Mouse (Mus musculus) lung, postnatal 25 days (tissue): ENCODE data around the gene Stt3b.
A peak's percentile ranks its signal among the peaks of the same experiment; 100 is the strongest.

Experiments used
- DNase-seq: peaks from one replicate; pipeline ENCODE4 v3.0.0; 2022; ENCODE audit warnings: low spot score

Gene Stt3b

DNA sequence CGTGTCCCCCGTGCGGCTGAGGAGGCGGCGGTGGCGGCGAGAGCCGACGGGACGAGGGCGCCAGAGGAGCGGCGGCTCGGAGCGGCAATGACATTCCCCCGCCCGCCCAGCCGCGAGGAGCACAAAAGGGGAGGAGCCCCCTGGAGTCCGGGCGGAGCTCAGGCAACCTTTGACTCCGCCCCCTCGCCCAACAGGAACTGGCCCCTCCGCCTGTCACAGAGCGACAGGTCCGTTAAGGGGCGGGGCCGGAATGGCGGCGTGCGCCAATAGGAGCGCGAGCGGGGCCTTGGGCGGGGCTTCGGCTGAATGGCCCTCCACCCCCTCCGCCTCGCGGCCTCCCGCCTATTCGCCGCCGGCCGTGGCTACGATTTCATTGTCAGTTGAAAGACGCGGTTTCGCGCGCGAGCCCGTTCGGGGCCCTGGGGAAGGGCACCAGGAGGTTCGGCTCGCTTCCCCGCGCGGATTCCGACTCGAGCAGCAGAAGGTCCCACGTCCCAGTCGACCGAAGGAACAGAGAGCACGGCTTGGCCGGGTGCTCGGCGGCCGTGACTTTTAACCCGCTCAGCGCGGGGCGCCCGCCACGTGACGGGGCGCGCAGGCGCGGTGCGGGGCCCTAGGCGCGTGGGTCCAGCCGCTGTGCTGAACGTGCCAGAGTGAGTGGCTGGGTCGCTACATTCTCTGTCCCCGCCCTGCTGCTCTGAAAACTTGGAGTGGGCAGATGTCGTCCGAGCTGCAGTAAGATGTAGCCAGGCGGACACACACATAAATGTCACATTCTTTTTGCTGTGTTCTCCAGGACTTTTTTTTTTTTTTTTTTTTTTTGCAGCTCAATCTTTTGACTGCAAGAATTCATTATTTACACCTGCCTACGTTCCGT, at the start of gene Stt3b:
Gene Stt3b (minus strand): TSS at position 76 of the 877 bp plus-strand sequence.
- peak; percentile 99 for DNase-seq

DNA sequence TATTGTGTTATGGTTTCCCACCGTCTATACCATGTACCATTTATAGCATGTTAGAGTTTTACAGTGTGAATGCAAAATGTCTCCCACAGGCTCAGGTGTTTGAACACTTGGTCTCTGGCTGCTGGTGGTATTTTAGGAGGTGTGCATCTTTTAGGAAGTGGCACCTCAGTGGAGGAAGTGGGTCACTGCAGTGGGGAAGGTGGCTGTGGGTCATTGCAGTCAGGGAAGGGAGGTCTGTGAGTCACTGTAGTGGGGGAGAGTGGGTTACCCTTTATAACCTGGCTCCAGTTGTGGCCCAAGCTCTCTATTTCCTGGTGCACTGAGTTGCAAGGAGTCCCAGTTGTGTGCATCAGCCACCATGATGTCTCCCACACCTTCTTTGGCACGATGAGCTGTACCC, 48.2 kb upstream of the Stt3b start:
- DNase-seq, result no peak

DNA sequence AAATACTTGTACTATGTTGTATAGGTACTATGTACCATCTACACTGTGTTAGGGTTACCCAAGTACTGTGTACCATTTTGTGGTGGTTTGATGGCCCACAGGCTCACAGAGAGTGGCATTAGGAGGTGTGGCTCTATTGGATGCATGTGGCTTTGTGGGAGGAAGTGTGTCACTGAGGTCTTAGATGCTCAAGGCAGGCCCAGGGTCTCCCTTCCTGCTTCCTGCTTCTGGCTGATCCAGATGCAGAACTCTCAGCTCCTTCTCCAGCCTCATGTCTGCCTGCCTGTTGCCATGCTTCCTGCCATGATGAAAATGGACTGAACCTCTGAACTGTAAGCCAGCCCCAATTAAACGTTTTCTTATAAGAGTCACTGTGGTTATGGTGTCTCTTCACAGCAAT, 47.8 kb upstream of the Stt3b start:
- DNase-seq, result no peak

DNA sequence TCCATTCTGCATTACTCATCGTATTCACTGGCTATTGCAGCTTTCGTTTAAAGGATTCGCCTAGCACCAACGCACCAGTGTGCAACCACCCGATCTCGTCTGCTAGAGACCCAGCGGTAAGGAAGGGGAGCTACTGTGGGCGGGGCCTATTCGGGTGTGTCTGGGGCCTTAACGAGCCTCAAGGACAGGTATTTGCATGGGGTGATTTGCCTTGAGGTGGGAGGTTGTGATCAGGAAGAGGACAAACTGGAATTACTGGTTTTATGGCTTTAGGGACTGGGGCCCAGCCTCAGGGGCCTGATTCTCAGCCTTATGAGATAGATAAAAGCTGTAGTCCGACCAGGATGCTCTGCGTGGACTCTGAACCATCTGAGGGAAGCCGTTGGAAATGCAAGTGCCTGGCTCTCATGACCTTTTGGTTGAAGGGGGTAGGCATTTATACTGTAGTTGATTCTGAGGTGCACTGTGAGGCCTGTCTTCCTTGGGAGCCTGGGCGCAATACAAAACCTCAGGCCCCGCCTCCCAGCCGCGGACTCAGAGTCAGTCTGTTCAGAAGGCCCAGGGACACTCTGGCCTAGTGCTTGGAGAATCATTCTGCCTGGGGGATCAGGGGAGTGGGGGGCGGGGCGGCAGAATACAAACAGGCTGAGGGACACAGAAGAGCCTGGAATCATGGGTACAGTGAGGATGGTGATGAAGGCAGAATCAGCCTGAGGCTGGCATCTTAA, 46.7 kb upstream of the Stt3b start:
- DNase-seq, result peak; percentile 43

DNA sequence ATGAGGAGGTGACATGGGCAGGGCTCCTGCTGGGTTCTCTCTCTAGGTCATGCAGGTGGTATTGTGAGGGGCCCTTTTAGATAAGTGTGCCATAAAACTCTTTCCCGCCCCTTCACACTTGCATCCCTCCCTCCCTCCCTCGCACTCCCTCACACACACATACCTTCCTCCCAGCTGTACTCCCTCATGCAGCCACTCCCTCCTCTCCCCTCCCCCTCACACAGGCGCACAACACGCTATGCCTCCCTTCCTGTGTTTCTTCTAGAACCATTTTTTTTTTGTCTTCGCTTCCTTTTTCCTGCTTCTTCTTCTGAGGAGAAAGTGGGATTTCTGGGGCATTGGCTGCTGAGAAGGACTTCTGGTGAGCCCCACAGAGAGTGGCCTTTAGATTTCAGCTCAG, 45.8 kb upstream of the Stt3b start:
- DNase-seq, result no peak

DNA sequence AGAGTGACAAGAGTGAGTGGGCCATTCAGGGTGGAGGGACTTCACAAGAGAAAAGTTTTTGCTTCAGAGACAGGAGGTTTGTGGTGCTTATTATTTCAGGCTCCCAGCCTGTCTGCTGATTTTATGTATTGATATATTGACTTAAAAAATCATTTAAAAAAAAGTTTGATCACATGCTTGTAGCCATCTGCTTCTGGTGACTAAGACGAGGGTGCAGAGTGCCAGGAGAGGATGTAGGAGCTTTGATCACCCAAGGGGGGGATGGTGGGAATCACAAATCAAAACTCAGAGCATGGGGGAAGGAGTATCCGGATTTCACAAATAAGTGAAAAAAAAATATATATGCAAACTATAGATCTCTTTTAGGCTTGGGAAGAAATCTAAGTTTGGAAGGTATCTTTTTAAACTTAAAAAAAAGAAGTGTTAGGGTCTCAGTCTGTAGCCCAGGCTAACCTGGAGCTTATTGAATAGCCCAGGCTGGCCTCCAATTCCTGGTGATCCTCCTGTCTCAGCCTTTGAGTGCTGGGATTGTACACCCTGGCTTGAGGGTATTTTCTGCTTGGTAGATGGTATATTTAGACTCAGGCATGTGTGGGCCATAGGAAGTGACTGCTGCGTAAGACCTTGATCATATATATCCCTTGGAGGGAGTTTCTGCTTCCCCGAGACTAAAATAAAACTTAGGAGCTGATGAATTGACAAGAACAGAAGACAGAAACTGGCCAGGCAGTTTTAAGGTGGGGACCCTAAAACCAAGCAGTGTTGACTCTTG, 39.7 kb upstream of the Stt3b start:
- no peak for DNase-seq

DNA sequence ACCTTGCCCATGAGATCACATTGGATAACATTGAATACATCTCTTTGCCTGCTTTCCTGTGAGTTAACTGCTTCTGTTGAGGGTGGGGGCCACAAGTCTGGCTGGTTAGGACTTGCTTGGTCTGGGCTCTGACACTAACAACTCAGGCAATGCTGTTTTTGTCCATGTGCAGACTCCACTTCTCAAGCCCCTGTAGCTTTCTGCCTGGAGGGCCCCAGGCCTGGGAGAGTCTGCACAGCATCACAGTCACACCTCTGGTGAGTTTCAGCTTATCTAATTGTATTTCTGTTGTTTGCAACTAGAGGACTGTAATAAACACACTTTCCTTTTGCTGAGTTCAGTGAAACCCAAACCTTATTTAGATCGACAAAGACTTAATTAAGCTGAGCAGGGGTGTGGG, 38.9 kb upstream of the Stt3b start:
- DNase-seq, result no peak

DNA sequence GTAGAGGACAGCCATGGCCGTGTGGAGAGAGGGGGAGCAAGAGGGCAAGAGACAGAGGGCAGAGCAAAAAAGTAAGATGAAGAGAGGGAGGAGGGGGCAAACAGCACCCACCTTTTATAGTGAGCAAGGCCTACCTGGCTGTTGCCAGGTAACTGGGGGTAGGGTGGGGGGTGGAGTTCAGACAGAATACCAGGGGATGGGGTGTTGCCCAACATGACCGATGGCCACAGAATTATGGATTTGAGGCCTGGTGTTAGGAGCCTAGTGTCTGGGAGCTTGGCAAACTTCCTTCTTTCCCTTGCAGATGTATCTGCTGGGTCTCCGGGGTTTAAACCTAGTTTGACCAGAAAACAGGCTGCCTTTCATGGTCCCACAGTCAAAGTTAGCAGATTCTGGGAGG, 34.7 kb upstream of the Stt3b start:
- no peak for DNase-seq

DNA sequence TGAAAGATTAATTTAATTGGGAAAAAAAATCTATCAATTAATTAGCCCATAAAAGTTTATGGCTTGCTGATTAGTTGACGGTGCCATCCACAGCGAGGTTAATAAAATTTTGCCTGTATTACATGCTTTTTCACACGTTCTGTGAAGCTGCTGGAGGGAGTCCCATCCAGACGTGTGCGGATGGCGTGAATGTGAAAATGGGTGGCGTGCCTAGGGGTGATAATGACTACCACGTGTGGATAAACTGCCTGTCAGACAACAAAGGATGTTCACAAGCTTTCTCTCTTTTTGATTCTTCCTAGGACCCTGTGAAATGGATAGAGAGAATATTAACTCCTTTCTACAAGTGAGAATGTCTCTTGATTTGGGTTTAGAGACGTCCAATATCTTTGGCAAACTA, 31.4 kb upstream of the Stt3b start:
- no peak for DNase-seq

DNA sequence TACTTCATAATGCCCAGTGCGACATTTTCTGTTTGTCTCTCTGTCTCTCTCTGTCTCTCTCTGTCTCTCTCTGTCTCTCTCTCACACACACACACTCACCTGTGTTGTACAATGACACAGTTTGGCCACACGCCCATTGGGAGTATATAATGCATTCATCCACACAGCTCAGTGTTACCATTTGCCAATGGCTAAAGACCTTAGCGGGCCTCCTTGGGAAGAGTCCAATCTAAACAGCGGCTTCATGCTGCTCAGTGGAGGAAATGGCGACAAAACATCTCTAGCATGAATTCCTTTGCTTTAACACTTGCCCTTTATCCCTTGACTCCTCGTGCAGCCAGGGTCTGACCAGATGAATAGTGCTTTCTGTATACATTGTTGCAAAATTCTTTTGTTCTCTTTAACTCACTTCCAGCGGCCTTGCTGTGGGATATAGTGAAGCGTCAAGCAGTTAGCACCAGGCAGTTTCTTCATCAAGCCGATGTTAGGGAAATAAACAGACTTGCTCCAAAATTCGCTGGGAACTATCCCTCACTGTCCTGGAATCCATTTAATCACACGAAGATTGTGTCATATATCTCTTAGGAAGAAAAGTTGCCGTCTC, 30.1 kb upstream of the Stt3b start:
- DNase-seq, result no peak

DNA sequence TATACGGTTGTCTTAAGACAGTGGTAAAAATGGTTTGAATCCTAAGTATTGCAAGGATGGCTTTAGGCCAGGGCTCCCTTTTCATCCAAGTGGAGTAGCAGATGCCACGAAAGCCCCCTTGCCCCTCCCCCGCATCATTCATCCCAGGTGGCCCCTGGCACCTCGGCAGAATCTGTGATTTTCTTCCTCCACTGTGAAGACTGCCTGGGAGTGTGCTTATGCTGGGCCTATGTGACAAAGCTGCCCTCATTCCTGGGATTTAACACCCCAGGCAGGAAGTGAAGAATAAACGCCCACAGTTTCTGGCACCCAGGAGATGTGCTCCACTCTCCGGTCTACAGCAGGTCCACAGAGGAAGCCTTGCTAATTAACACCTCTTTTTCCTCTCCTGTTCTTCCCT, 28.6 kb upstream of the Stt3b start:
- DNase-seq, result no peak

DNA sequence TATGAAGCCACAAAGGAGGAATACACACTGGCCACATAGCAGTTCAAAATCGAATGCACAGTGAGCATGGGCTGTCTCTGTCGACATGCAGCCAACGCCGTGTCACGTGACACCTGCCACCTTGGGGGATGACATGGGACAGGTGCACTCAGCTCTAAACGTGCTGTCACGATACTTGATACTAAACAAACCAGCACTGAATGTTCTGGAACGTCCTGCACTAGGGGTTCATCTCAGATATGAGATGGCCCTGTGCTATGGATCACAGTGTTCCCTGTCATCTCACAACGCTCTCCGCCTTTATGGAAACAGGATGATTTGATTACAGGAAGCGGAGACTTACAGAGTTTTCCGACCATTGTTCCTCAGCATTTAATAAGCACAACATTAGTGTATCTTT, 22.8 kb upstream of the Stt3b start:
- DNase-seq, result peak; percentile 69

DNA sequence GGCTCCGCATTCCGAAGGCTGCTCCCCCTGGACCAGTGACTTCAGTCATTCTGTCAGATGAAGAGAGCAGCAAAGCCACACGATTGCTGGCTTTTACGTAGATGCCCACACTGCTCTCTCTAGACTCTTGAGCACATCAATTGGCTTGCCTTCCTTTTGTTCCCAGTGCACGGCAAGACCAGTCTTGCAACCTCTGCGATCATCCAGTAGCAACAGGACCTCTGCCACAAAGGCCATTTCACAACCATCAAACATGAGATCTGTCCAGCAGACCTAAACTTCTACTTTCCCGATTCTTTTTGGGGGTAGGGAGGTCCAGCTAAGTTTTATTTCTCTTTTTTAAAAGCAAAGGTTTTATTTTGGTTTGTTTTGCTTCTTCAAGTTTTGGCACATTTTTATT, 22.1 kb upstream of the Stt3b start:
- DNase-seq, result no peak

DNA sequence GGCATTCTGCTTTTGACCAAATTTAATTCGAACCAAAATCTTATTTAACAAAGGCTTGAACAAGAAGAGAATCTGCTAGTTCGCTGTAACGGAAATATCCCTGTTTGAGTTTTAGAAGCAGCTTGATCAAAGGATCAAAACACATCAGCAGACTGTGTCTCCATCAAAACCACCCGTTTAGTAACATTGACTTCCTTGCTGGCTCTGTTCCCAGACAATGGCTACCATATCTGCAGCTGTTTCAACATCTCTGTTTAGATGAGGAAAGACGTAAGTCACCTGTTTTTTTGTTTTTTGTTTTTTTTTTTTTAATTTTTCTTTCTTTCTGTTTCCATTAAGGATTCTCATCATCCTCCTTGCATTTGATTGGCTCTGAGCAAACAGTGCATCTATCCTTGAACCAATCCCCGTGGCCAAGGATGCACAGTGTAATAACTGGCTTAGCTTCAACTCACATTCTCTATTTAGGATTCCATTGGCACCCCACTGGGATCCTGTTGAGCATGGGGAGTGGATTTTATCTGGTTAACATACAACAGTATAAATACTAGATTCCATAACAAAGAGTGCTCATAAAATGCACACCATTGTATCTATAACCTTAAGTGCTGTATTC, 20.7 kb upstream of the Stt3b start:
- DNase-seq, result peak; percentile 82

DNA sequence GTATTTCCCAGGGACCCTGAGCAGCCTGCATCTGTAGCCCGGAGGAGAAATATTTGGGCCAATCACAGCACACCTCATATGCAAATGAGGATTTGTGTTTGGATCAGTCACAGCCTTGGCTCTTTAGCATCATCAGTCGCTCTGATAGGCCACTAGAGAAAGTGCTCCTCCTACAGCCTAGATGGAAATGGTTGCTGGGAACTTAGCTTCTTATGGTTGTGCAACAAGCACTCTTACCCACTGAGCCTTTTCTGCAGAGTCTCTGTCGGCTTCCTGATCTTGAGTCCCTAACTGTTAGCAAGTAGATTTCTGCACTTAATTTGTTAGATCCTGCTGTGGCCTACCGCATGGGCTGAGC, 16.3 kb upstream of the Stt3b start:
- peak; percentile 17 for DNase-seq

DNA sequence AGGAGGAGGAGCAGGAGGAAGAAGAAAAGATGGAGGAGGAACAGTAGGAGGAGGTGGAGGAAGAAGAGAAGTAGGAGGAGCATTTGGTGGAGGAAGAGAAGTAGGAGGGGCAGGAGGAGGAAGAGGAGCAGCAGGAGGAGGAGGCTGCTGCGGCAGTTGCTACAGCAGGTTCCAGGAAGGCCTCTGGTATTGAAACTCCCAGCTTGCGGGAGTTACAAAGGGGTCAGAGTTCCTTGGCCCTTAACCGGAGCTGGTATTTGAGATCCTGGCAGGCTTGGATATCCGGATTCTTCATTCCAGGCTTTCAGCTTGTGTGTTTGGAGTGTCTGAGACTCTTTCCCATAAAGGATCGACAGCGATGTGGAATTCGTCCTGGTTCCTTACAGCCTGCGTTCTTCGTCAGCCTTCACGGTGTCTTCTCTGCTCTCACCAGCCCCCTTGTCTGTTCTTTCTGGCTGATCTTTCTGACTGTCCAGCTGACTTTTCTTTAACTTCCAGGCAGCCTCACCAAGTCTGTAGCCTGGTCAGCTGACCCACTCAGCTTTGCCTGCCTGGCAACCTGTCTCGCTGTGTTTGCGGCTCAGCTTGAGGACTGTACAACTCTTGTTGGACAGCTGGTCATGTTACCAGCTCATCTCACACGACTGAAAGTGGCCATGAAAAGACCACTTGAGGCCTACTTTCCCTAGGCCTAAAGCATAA, 15.8 kb upstream of the Stt3b start:
- DNase-seq, result peak; percentile 50

DNA sequence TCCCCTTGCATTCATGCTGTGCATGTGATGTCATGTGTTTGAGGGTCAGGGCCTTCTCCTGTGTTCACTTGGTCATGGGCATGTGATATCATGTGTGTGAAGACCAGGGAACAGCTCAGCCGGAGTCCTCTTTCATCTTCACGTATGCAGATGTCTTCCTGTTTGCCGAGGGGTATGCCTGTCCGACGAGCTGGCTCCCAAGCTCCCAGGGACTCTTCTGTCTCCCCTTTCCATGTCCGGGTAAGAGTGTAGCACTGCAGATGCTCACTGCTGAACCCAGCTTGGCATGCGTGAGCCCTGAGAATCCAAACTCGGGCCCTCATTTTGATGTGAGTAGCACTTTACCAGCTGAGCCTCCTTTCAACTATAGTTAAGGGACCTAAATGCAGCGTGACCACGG, 13.4 kb upstream of the Stt3b start:
- DNase-seq, result no peak

DNA sequence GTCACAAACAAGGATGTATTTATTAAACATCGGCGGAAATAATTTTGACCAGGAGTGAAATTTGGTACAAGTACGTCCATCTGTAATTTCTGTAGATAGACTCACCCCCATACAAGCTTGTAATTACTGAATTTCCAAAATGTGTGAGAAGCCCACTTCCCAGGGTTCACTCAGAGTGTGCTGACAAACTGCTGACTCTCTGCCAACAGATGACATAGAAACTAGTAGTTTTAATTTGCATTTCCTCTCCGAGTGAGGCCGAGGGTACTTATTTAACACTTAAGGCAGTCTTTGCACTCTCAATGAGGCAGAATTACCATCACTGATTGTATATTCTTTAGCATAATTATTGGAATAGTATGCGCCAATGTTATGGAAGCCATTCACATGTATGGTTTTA, 12.2 kb upstream of the Stt3b start:
- no peak for DNase-seq

DNA sequence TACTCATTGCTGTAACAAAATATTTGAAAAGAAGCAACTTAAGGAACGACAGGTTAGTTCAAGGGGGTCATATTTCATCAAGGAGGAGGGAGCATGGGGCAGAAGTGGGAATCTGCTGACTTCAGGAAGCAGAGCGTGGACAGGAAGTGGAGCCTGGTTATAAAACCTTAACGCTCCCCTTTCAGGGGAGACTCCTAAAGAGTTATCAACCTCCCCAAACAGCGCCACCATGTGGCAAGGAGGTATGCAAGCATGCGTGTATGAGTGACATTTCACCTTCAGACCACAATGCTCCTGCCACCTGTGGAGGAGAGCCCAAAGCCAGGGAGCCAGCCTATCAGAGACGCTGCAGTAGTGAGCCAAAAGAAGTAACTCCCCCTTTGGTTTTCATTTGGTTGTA, 10.8 kb upstream of the Stt3b start:
- no peak for DNase-seq

DNA sequence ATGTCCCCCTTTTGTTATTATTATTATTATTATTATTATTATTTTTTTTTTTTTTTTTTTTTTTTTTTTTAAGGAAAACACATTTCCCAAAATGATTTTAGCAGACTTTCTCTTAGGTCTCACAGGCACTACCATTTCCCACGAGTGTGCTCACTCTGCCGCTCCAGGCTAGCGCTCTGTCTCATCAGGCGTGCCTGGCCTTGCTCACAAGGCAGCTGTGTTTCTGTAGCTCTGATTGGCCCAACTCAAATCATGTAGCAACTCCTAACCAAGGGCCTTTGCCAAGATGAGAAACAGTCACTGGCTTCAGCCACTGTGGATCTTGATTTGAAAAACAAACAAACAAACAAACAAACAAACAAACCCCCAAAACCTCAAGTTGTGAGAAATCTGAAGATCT, 9.9 kb upstream of the Stt3b start:
- DNase-seq, result no peak

DNA sequence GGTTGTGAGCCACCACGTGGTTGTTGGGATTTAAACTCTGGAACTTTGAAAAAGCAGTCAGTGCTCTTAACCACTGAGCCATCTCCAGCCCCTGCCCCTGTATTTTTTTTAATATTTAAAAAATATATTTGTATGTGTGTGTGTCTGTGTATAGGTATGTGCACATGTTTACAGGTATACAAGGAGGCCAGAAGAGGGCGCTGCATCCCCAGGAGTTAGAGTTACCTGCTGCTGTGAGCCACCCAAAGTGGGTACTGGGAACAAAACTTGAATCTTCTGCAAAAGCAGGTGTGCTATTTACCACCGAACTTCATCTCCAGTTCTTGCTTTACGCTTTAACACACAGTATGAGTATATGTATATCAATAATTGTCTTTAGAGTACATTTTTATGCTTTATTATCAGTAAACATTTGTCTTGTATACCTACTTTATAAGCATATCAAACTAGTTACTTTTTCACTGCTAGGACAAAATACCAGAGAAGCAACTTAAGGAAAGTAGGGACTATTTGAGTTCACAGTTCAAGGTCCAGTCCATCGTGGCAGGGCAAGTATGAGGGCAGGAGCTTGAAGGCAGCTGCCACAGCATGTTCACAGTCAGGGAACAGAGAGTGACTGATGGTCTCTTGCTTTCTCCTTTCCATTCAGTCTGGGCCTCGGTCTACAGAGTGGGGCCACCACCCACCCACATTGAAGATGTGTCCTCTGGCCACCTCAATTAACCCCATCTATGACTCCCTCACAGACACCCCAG, 8.6 kb upstream of the Stt3b start:
- no peak for DNase-seq
